Mouse (Mus musculus) brain, embryonic 18.5 days (tissue): ENCODE results near the gene Uvrag.

Experiments used
- DNase-seq: peaks from one replicate; pipeline ENCODE4 v3.0.0-alpha.2; 2012; ENCODE audit warnings: low read depth, low spot score

The Uvrag gene

DNA sequence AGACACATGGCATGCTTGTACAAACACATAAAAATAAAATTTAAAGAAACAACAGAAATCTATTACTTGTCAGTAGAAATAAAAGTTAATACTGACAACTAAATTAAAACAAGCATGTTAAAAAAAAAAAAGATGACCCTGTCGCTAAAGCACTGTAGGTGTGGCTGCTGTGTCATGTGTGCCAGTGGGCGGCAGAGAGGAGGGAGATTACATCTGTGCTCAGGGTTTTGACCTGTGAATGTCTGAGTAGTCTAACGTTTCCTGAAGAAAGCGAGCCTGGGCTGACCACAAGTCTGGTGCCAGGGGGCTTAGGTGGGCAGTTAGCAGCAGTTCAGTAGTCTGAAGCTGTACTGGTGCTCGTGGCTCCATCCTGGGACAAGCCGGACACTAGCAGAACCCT lies 205.2 kb downstream of the Uvrag start:
- no peak for DNase-seq

DNA sequence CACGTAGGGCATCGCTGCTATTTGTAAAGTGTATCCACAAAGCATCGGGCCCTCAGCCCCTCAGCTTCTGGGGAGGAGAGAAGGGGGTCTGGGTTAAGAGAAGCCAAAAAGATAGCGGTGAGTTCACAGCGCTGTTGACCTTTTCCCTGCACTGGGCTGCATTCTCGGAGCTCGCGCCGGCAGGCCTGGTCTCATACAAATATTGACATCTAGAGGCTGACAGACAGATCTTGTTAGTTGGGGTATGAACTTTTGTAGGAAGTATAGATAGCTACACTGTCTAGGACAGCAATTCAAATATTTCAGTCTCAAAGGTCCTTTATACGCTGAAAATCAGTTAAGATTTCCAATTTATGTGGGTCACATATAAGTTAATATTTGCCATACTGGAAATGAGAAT lies 205.7 kb downstream of the Uvrag start:
- no peak for DNase-seq

DNA sequence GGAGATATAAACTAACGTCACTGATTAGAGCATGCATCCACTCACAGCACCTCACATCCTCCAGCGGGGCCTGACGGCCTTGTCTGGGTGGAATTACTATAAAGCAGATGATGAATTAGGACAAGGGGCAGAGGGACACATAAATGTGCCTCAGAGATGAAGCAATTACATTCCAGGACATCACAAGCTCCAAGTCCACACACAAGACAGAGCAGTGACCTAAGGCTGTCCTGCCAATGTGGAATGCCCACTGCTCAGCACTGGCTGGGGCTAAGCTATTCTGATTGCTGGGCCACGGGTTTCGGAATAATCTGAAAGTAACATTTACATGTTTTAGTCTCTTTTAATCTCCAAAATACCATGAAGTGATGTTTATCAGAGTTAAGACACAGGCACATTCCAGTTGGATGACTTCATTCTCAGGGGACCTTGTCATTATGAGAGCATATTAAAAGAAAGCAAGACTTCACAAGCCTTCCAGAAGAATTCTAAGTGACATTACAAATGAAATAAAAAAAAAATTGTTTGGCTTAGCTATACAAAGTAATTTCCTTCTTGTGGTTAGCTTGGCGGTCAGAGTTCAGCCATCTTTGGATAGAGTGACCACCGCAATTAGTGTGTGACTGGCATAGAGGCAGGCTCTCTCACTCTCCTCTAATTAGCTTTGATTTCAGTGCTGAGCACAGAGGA lies 212.5 kb downstream of the Uvrag start:
- DNase-seq, result no peak

DNA sequence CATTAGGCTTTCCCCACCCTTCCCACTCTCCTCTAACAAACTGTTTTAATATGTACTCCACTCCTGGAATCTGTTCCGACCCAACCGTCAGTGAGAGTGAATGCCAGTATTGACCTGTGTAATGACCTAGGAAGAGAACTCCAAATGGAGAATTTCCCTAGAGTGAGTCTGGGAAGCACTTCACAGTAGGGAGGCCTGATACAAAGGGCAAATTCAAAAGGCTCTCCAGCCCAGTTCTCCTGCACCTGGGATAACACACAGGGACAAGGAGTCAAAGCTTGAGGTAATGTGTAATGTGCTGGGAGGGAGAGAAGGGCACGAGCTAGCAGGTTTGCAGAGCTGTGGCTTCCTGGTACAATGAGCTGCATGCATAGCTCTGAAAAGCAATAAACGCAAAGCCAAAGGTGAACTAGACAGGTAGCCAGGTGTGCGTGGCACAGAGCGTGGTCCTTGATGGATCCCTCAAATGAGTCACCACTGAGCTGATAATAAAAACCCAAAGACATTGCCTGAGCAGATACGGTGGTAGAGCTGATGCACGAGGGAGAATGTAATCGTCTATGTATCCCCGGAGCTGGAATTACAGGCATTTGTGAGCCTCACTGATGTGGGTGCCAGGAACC lies 213.9 kb downstream of the Uvrag start:
- no peak for DNase-seq

DNA sequence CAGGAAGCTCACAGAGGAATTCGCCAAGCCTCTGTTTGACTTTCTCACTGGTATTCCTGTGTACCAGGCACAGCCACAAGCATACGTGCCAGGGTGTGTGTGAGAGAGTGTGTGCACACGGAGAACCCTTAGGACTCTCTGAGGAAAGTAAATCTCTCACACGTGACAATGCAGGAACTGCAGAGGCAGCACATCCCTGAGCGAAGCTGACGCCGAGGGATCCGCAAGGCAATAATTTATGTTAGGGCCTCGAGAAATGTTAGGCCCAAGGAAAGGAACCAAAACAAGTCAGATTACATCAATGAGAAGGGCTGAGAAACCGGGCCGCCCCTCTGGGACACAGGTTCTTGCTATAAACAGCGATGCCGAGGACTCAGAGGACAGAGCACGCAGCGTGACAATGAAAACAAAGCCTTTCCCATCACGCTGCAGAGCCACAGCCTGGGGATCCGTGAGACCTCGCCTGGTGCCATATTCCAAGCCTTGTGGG lies 216.5 kb downstream of the Uvrag start:
- no peak for DNase-seq

DNA sequence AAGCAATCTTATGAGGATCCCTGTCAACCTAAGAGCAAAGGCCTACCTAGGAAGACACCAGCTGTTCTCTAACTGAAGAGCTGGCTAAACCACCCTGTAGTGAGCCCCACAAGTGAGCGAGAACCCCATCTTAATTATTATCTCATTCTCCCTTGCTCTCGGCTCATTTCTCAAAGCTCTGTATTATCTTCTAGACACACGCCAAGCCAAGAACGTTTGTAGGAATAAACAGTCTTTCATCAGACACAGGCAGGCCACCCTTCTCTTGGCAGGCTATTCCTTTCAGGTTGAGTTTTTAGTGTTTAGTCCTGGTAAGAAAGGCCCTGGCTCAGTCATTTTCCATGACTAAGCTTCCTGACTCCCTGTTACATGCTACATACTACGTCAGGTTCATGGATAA lies 218.0 kb downstream of the Uvrag start:
- DNase-seq, result no peak

DNA sequence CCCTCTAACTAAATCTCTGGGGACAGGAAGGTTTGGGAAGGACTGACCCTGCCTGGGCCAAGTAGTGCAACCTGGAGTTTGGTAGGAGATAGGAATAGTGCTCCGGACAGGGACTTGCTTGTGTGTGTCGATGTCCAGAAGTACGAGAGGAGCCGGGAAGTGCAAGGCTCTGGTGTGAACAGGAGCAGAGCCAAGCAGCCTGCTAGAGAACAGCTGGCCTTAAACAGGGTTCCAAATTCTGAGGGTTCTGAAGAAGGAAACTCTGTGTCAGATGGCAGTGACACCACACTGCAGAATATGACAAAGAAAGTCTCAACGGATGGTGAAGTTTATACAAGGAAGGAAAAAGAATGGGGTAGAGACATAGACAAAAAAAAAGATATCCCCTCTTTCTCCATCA lies 223.5 kb downstream of the Uvrag start:
- DNase-seq, result no peak

DNA sequence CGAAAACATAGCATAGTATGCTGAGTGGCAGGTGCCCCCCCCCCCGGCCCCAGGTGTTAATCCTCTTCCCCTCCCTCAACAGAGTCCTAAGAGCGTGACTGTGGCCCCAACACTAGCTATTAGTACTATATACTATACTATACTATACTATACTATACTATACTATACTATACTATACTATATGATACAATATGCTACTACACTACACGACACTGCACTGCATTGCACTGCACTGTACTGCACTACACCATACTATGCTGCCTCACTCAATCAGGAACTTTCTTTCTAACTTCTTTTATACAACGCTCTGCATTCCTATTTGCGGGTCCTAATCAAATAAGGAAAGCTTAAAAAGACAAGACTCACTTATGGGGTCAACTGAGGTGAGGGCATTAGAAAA lies 224.4 kb downstream of the Uvrag start:
- no peak for DNase-seq

DNA sequence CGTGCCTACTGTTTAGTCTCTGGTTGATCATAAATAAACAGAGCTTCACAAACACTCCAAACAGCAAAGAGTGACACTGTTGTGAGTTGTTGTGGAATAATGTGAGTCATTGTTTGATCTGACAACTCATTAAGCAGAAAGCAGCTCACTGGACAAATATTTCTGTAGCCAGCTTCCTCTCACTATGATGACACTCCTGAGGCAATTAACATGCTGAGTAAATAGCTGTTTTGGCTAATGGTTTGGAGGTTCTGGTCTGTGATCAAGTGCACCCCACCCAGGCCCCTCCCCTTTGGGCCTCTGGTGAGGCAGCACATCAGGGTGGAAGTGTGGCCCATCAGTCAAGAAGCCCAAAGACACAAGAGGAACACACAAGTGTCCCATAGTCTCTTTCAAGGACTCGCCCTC lies 228.0 kb downstream of the Uvrag start:
- DNase-seq, result no peak

DNA sequence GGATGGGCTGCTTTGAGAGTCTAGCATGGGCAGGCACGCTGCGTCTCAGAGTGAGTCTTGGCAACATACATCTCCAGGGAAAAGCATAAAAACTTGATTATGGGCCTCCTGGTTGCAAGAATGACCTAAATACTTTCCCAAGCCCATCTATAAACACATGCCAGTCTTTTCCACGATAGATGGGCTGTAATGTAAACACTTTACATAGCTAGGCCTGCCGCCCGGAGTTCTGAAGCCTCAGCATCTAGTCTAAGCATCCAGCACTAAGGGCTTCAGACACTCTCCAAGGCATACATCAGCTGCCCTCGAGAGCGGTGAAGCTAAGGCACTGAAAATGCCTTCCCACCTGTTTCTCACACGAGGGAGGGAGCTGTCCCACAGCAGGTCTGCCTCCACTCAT lies 229.7 kb downstream of the Uvrag start:
- no peak for DNase-seq

DNA sequence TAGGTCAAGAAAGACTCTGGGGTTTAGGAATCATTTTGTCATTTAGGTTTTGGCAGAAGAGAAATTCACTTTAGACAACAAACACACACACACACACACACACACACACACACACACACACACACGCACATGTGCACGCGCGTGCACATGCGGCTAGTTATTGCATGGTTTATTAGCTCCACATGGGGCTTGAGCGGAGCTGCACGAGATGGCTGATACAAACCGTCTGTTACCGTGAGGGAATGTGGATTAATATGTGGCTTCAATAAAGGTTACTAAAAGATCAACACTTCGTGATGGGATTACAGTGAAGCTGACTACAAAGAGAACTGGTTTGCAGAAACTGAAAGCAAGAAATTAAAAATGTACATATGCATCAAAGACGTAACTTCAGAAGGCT lies 230.2 kb downstream of the Uvrag start:
- no peak for DNase-seq

DNA sequence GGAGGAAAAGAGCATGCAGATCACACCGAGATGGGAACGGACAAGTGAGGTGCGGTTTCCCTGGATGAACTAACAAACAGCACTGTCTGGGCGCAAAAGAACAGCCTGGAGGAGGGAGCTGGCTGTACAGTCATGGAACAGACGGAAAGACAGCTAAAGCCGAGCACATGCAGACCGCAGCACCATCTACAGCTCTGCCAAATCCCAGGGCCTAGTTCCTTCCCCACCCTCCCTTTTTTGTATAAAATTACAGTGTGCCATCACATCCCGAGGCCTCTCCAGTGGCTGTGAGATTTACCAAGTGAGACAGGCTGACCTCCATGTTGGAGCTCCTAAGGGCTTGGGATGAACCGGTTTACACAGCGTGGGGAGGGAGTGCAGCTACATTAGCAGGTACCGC lies 230.8 kb downstream of the Uvrag start:
- no peak for DNase-seq

DNA sequence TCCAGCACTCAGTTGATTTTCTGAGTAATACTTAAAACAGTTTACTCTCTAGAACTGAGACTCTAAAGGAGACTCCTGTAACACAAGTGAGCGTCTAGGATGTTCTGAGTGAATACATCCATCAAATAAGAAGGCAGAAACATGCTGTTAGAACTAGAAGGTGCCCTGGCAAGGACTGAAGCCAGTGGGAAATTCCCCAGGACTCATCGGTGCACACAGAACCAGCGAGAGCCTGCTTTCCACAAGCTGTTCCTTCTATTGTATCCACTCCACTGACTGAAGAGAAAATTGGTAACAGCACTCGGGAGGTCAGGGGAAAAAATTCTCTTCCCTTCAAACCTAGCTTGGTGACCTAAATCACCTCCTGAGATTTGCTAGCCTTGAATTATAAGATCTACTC lies 233.5 kb downstream of the Uvrag start:
- no peak for DNase-seq

DNA sequence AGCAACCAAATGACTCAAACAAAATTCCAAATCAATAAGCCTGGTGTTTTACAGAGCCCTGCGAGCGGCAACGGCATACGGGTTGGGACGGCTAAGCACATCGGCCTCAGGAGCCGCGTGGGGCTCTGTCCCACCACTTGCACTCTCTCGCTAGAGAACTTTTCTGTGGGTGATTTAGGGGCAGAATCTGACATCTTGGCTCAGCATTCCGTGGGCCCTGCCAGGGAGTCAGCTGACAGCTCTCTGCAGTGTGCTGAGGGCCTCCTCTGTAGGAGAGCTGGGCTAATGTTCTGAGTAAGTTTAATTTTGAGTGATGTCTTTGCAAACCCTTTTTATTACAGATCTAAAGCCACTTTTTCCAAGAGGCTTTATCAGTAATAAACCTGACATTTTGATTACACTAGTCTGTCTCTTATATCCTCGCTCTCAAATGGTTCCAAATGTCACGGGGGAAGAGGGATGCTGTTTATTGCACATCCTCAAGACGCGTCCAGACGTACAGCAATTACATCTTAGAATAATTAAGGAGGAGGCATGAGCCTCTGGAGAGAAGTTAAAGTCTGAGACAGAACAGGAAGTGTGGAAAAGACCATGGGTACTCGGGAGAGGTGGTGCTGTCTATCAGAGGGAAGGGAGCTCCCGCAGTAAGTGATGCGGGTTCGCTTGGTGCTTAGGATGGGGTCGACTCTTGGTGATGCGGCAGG lies 236.1 kb downstream of the Uvrag start:
- no peak for DNase-seq

DNA sequence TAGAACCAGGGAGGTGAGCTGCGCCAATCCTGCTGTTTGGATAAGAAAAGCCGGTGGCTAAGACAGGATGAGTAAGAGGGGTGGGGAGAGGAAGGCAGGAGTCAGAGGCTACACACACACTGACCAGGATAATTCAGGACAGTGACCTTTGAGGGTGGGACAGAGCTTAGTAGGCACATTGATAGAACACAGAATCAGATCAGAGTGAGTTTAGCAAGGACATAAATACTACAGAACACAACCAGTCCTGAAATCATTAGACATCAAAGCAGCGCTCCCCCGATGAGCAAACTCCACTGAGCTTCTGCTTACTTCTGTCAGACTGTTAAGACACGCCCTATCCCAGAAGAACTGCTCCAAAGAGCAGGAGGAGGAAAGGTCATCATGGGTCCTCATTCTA lies 237.1 kb downstream of the Uvrag start:
- DNase-seq, result no peak

DNA sequence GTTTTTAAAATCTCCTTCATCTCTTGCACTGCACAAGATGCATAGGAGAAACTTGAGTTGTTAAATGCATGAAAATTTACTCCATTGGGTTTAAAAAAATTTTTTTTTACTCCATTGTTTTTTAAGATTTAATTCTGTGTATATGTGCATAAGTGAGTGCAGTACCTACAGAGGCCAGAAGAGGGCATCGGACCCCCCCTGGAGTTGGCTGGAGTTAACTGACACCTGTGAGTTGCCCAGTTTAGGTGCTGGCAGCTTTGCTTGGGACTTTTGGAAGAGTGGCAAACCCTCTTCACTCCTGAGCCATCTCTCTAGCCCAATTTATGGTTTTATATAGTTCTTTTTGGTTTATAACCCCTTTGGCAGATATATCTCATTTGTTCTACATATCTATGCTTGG lies 239.8 kb downstream of the Uvrag start:
- DNase-seq, result no peak

DNA sequence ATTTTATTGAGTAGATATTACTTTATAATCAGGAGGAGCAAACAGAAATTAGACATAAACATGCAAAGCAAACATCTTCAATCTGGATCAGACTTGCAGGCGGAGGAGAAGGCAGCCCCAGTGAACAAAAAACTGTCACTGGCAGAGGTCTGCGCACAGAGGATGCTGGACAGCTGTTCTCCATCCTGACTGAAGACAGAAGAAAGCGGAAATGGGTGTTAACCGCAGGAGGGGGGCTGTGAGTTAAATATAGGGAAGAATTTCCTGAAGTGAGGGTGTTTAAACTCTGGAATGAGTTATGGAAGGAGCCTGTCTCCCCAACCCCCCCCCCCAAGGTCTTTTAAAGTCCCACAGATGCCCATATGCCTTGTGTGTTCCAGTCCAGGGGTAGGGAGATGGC lies 241.1 kb downstream of the Uvrag start:
- DNase-seq, result no peak

DNA sequence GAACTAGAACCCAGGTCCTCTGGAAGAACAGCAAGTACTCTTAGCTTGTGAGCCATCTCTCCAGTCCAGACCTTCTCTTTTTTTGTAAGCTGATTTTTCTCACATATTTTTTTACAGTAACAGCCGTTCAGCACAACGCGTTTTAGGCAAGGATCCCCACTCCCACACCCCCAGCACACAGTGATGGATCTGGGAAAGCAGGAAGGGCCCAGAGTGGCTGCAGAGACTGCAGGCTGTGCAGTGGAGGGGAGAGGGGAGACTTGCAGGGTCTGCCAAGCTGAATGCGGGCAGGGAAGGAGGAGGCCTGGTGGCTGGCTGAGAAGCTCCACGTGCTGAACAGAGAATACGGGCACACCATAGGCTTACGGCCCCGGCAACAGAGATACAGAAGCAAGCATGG lies 243.6 kb downstream of the Uvrag start:
- no peak for DNase-seq

DNA sequence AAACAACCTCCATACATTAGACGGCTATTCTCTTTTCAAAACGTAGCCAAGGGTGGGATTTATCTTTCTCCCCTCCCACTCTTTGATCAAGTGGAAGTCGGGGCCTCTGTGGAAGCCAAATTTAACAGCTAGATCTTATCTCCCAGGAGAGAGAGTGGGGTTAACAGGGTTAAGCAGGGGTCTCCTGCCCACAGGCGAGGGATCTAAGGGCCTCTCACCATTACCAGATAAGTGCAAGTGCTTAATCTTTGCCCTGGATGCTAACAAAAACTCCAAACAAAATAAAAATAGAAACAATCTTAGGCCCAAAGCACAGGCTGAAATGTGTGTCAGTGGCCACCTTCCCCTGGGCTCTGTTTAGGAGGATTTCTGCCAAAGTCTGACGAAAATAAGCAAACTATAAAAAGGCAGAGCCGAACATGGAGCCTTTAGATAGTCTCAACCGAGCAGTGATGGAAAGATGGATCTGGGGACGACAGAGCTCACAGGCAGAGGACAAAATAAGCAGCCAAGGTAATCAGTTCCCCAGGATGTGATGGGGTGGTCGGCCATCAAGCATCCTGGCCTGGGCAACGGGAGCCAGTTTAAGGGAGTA lies 245.3 kb downstream of the Uvrag start:
- DNase-seq, result no peak

DNA sequence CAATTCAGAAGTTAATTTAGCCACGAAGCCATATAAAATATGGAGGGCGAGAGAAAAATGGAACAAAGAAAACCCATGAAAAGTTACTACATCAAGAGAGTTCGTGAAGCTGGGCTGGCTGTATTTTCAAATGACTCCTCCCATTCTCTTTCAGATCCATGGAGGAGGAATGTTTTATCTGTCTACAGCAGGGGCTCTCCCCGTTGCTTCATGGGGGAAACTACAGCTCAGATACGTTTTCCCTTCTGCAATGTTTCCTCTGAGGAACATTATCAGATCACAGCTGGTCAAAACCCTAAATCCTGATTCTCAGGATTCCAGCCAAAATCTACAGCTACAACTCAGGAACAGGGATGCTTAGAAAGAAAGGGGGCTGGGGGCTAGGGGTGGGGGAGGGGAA lies 246.2 kb downstream of the Uvrag start:
- no peak for DNase-seq

DNA sequence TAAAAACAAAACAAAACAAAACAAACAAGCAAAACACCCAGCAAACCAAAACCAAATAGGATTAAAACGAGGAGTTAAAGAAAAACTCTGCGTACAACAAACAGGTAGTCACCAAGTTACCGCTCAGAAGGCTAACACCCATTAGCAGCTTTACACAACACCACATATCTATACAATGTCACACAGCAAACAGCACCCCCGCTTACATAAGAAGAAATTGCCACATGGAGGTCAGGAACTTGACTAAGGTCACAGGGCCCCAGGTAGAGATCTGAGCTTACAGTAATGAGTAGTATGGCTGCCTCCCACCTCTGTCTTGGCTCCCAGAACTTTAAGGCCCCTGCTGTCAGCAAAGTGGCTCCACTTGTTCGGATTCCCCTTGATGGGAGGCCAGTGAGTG lies 246.6 kb downstream of the Uvrag start:
- DNase-seq, result no peak

DNA sequence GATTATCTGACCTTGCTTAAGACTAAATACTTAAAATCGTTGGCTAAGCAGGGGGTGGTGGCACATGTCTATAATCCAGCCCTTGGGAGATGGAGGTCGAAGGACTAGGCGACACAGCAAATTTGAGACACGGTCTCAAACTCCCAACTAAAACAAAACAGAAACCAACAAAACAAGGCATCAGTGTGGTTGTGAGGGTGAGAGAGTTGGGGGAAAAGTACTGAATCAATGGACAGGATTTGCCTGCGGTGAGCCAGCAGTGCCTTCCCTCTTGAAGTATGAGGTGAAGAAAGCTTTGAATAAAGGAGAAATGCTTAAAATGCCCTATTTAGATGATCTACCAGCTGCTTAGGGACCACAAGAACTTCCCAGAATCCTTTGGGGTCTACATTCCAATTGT lies 247.8 kb downstream of the Uvrag start:
- no peak for DNase-seq

DNA sequence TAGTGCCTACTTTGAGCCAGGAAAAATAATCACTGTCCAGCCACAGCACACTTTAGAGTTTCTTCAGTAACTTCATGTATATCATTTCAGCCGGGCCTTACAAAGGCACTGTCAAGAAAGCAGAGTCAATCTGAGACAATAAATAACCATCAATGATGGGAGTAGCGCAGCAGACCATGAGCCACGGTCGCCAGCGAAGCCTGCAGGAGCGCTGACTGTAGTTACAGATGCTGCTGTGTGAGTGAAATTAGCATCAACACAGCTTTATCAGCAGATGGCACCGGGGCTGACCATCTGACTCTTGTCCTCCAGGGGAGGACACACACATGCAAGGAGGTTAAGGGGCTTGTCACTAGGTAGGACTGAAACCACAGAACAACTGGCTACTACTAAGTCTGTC lies 251.7 kb downstream of the Uvrag start:
- DNase-seq, result no peak
